Mouse (Mus musculus): ENCODE results near the gene Hoxb8. TPM values are rescaled to one million over a fixed set of nuclear protein-coding genes. Genes with fewer than 3 reads are reported as not detected.

Hoxb8 gene
- polyA plus RNA-seq, 1 experiment: not detected

DNA sequence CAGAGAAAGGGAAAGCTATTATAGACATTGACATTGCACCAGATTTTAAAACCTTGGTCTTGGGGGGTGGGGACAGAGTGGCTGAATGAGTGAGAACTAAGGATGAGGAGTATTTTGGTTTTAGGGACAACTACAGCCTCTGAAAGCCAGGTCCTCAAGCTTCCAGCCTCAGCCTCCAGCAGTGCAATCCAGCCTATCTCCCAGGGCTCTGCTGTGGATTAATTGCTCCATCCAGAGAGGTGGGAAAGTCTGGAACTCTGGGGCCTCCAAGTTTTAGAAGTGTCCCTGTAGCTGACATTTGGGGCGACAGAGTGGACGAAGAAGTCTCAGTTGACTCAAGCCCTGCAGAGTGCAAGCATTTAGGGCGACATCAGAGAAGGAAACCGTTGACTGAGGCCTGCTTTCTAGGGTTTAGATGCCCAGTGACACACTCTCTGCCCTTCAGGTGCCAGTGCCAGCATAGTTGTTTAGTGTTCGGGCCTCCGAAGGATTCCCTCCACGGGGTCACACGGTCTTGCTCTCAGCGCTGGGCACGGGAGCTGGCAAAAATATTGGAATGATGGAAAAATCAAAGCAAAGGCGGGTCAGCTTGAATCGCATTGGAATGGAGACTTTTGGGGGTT lies 32.2 kb downstream of the Hoxb8 start:
- Histone ChIP-seq H3K9me3 (no peaks in the 10 kb centered on the region), H3K36me3 (replicated peaks; ENCODE audit: low read length) (no peaks in the 10 kb centered on the region), H3K27me3 (replicated peaks) (peaks cover 93% of the 10 kb centered on the region), H3K4me1 (peaks cover 46% of the 10 kb centered on the region), H3K4me3 (replicated peaks) (peak overlapping the region; percentile 85)
- TF ChIP-seq GATA1 (IDR thresholded peaks at IDR 0.05; ENCODE audit: borderline replicate concordance, low read length) (no peak), FLI1 (IDR thresholded peaks at IDR 0.05; ENCODE audit: low read length) (no peak)

DNA sequence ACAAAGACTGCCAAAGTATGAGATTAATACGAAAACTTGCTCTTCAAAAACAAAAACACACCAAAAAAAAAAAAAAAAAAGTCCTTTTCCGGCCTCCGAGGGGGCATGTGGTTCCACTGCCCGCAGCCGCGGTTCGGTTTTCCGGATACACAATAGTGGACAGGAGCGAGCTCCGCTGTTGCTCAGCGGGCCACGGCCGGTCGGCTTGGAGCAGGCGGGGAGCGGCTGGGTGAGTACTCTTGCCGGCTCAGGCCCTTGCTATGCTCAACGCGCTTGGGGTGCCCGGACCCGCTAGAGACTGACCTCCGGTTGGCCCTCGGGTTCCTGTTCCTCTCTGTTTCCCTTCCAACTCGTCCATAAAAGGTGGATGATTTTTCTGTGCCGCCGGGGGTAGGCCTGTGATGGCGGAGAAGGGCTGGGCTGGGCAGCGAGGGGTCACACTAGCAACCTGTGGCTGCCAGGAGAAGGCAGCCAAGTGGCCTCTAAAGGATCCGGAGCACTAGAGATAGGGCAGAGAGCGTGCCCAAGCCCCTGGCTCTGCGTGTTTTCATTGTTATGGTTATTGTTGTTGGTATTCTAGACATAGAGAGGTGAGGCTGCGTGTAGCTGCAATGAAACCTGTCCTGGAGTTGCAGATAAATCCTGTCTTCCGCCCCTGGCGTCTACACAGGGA lies 33.1 kb downstream of the Hoxb8 start:
- TF ChIP-seq FLI1 (IDR thresholded peaks at IDR 0.05; ENCODE audit: low read length) (no peak), GATA1 (IDR thresholded peaks at IDR 0.05; ENCODE audit: borderline replicate concordance, low read length) (no peak)
- peak overlapping the region; percentile 85 for H3K4me3 ChIP-seq (replicated peaks)
- peaks cover 92% of the 10 kb centered on the region for H3K27me3 ChIP-seq (replicated peaks)
- no peaks in the 10 kb centered on the region for H3K9me3 ChIP-seq
- H3K36me3 ChIP-seq (replicated peaks; ENCODE audit: low read length): no peaks in the 10 kb centered on the region
- peaks cover 55% of the 10 kb centered on the region for H3K4me1 ChIP-seq

DNA sequence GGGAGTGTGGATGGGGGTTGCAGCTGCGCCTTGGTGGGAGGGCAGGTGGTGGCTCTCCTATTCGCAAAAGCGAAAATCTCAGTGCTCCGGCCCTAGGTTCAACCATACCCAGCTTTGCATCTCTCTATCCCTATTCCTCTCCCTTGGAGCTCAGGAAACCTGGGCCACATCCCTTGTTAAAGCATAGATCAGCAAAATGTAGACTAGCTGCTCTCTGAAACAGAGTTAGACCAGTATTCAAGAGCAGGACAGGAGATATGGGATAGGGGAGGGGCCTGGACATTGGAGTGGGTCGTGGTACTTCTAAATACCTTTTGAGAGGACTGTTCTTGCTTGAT lies 33.6 kb downstream of the Hoxb8 start:
- Histone ChIP-seq H3K9me3 (no peaks in the 10 kb centered on the region), H3K4me1 (peaks cover 57% of the 10 kb centered on the region), H3K27me3 (replicated peaks) (peaks cover 90% of the 10 kb centered on the region), H3K36me3 (replicated peaks; ENCODE audit: low read length) (no peaks in the 10 kb centered on the region), H3K4me3 (replicated peaks) (peak overlapping the region; percentile 85)
- TF ChIP-seq GATA1 (IDR thresholded peaks at IDR 0.05; ENCODE audit: borderline replicate concordance, low read length) (no peak), FLI1 (IDR thresholded peaks at IDR 0.05; ENCODE audit: low read length) (no peak)

DNA sequence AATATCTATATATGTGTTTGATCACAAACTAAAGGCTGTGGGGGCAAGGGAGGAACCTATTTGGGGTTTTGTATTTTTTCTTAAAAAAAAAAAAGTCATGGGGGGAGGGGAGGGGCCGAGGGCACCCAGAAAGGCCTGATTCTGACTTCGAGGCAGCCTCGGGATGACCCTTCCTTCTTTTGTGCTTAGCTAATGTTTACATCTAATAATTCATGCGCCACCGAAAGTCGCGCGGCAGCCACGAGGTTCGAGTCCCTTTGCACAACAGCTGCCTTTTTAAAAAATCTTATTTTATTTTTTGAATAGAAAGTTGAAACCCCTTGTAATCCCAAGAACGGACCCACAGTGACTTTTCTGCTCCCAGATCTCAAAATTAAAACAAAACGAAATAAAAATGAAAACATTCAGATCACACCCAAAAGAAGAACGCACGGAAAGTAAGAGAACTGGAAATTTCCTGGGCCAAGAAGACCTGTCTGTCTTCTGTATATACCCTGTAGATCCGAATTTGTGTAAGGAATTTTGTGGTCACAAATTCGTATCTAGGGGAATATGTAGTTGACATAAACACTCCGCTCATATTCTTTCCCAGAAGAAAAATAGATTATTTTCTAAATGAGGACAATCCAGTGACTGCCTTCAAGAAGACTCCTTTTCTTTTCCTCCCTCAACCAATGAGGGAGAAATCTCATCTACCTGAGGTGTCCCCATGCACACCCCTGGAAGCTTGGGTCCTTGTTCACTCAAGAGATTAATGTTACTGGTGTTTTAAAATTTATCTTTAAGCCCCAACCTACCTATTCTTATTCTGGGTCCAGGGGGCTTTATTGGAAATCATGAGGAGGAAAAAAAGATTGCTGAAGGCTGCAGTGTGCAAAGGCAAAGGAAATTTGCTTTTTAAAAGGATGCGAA lies 35.2 kb downstream of the Hoxb8 start:
- no peaks in the 10 kb centered on the region for H3K9me3 ChIP-seq
- peaks cover 43% of the 10 kb centered on the region for H3K4me1 ChIP-seq
- no peak overlapping the region for H3K4me3 ChIP-seq (replicated peaks)
- no peaks in the 10 kb centered on the region for H3K36me3 ChIP-seq (replicated peaks; ENCODE audit: low read length)
- no peak for TF ChIP-seq FLI1 (IDR thresholded peaks at IDR 0.05; ENCODE audit: low read length)
- no peak for TF ChIP-seq GATA1 (IDR thresholded peaks at IDR 0.05; ENCODE audit: borderline replicate concordance, low read length)
- peaks cover 83% of the 10 kb centered on the region for H3K27me3 ChIP-seq (replicated peaks)

DNA sequence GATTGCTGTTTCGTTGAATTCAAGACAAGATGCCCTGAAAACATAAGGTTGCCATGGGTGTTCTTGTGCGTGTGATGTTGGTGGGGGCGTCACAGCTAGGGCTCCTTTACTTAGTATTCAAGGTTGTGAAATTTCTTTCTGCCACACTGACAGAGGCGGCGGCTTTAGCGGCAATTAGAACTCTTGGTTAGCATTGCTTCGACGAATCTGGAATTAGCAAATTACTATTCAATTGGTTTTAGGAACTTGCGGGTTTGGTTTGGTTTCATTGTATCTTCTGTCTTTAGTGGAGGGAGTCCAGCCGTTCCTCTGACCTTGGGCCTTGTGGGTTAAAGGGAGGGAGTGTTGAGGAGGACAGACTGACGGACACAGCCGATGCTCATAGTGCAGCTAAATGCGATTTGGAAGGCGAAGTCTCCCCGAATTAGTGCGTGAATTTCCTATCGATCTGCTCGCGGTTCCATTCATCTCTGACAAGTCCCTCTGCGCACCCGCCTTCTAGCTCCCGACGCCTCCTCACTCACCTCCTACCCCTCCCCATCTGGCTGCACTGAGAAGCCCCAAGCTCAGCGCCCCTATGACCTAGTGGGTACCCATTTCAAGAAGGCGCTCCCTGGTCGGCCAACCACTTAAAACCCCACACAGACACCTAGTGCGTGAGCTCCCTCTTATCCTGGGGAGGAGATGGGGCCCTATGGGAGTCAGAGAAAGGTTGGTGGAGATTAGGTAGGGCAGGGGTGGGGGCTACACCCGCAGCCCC lies 36.1 kb downstream of the Hoxb8 start, which contains the start of gene Hoxb4:
Gene Hoxb4, plus strand, starts transcription at position 660 of the 760 bp plus-strand sequence.
- no peaks in the 10 kb centered on the region for H3K9me3 ChIP-seq
- peak within 1 kb of the TSS; percentile 92 for H3K4me3 ChIP-seq (replicated peaks)
- peaks cover 38% of the 10 kb centered on the region for H3K4me1 ChIP-seq
- TF ChIP-seq FLI1 (IDR thresholded peaks at IDR 0.05; ENCODE audit: low read length): no peak
- TF ChIP-seq GATA1 (IDR thresholded peaks at IDR 0.05; ENCODE audit: borderline replicate concordance, low read length): no peak
- no peaks in the 10 kb centered on the region for H3K36me3 ChIP-seq (replicated peaks; ENCODE audit: low read length)
- H3K27me3 ChIP-seq (replicated peaks): peaks cover 79% of the 10 kb centered on the region

DNA sequence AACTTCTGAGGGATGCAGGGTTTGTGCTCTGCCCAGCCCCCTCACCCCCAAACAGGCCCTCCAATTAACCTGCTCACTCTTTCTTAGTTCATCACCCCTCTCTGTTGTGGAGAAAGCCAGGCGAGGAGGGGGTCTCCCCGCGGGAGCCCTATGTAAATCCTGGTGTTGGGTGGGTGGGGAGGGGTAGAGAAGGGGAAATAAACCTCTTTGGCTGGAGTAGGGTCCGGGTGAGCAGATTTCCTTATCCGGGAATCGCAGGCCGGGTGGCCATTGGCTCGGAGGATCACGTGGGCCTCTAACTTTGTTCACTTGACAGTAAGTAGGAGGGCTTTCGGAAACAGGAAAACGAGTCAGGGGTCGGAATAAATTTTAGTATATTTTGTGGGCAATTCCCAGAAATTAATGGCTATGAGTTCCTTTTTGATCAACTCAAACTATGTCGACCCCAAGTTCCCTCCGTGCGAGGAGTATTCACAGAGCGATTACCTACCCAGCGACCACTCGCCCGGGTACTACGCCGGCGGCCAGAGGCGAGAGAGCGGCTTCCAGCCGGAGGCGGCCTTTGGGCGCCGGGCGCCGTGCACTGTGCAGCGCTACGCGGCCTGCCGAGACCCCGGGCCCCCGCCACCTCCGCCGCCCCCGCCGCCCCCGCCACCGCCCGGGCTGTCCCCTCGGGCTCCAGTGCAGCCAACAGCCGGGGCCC lies 36.8 kb downstream of the Hoxb8 start:
- Histone ChIP-seq H3K4me3 (replicated peaks) (peak overlapping the region; percentile 92), H3K27me3 (replicated peaks) (peaks cover 74% of the 10 kb centered on the region)
- TF ChIP-seq GATA1 (IDR thresholded peaks at IDR 0.05; ENCODE audit: borderline replicate concordance, low read length) (no peak), FLI1 (IDR thresholded peaks at IDR 0.05; ENCODE audit: low read length) (no peak)

DNA sequence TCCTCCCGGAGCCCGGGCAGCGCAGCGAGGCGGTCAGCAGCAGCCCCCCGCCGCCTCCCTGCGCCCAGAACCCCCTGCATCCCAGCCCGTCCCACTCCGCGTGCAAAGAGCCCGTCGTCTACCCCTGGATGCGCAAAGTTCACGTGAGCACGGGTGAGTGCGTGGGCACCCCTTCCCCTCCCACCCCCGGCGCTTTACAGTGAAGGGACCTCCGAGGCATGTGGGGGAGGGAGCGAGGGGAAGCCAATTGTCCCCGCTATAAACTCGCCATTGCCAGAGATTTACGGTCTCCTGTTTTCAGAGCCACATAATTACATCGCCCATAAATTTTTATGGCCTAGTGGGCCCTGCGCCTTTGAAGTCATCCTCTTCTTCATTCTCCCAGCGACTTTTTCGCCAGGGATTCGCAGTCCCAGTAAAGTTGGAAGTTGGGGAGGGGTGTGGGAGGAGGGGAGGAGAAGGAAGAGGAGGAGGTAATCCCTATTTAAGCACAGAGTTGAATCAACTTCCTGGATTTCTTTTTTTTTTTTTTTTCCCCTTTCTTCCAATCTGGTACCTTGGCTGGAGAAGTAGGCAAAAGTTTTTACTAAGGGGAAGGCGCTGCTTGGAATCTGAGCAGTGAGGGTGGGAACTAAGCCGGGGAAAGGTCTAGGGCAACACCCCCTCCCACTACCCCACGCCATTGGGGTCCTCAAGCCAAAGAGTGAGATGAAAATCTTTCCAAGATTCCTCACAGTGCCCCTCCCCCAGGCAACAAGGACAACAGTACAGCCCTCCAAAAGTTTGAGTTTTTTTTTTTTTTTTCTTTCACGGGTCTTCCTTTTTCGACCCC lies 37.6 kb downstream of the Hoxb8 start:
- Histone ChIP-seq H3K9me3 (no peaks in the 10 kb centered on the region), H3K4me3 (replicated peaks) (peak overlapping the region; percentile 92), H3K27me3 (replicated peaks) (peaks cover 71% of the 10 kb centered on the region), H3K4me1 (peaks cover 34% of the 10 kb centered on the region), H3K36me3 (replicated peaks; ENCODE audit: low read length) (no peaks in the 10 kb centered on the region)
- no peak for TF ChIP-seq GATA1 (IDR thresholded peaks at IDR 0.05; ENCODE audit: borderline replicate concordance, low read length)
- no peak for TF ChIP-seq FLI1 (IDR thresholded peaks at IDR 0.05; ENCODE audit: low read length)

More for the DNA sequence above, 36.8 kb downstream of the Hoxb8 start:
- no peaks in the 10 kb centered on the region for H3K36me3 ChIP-seq (replicated peaks; ENCODE audit: low read length)
- H3K4me1 ChIP-seq: peaks cover 38% of the 10 kb centered on the region
- H3K9me3 ChIP-seq: no peaks in the 10 kb centered on the region

DNA sequence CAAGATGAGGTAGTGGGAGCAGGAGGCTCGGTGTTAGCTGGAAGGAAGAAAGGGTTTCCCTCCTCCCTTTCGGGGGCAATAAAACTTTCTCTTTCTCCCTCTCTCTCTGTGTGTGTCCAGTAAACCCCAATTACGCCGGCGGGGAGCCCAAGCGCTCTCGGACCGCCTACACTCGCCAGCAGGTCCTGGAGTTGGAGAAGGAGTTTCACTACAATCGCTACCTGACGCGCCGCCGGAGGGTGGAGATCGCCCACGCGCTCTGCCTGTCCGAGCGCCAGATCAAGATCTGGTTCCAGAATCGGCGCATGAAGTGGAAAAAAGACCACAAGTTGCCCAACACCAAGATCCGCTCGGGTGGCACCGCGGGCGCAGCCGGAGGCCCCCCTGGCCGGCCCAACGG lies 38.2 kb downstream of the Hoxb8 start:
- Histone ChIP-seq H3K36me3 (replicated peaks; ENCODE audit: low read length) (no peaks in the 10 kb centered on the region), H3K9me3 (no peaks in the 10 kb centered on the region), H3K4me3 (replicated peaks) (peak overlapping the region; percentile 92), H3K27me3 (replicated peaks) (peaks cover 69% of the 10 kb centered on the region), H3K4me1 (peaks cover 27% of the 10 kb centered on the region)
- TF ChIP-seq GATA1 (IDR thresholded peaks at IDR 0.05; ENCODE audit: borderline replicate concordance, low read length): no peak
- no peak for TF ChIP-seq FLI1 (IDR thresholded peaks at IDR 0.05; ENCODE audit: low read length)
